Mouse (Mus musculus) ES-CJ7 (cell line): ENCODE measurements around the gene Slc10a6.

Experiments
- DNase-seq: peaks from one replicate; pipeline ENCODE4 v3.0.0; 2011; ENCODE audit warnings: low read depth, low spot score

The Slc10a6 gene

GRCm38 (mm10) chr5:103629111-103629764, at the start of gene Slc10a6:
Gene Slc10a6 (minus strand): TSS chr5:103629403.
- DNase-seq = no peak

GRCm38 (mm10) chr5:103678974-103679373, 49.8 kb upstream of the Slc10a6 start:
- DNase-seq = peak; percentile 56

DNA sequence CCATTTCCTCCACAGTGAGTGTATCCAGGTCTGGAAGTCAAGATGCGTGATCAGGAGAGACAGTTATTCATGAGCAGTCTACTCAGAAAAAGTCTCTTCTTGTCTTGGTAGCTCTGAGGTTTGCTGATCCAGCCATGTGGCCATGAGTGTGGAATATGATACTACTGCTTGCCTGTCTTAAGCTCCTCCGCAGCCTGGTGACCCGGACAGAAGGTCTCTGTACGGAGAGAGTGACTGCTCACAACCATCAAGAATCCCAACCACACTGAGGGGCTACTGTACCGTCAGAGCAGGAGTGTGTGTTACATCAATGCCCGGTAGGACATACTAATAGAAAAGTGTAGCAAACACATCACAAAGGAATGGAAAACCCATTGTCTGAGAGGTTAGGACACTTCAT, 48.7 kb upstream of the Slc10a6 start:
- no peak for DNase-seq

DNA sequence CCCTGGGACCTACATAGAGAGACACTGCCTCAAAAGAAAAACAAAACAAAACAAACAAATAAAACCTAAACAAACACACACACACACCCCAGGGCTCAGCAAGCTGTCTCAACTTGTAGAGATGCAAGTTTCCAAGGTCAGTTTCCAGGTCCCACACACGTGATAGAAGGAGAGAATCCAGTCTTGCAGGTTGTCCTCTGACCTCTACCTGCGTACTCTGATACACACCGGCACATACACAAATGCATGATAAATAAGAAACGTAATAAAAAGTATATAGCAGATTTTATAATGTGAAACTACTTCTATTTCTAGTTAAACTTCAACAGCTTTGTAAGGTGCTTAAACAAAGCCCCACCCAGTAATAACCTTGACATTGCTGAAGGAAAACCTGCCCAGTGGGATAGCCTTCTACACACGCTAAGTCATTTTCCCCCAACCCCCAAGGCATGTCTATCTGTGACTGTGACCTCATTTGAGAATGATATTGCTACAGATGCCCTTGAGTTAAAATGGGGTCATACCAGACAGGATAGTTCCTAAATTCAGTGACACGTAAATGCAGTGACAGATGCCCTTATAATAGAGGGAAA, 47.2 kb upstream of the Slc10a6 start:
- no peak for DNase-seq

GRCm38 (mm10) chr5:103674482-103674881, 45.3 kb upstream of the Slc10a6 start:
- peak; percentile 59 for DNase-seq

DNA sequence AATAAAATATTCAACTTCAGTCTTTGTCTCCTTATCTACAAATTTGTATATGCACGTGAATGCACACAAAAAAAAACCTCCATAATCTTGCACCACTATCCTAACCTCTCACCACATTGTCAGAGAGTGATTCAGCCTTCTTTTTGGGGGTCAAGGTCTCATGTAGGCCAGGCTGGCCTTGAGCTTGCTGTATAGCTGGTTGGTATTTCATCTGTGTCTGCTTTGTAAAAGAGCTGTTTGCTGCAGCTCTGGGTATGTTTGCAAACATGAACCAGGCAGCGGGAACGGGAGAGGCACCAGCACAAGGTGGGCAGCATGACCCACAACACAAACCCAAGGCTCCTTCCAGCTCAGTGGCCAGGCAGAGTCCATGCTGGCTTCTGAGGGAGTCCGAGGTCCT, 44.4 kb upstream of the Slc10a6 start:
- DNase-seq = no peak

- no peak for DNase-seq
Observed at GRCm38 (mm10) chr5:103671858-103672257, 42.7 kb upstream of the Slc10a6 start.

- no peak for DNase-seq
Observed at GRCm38 (mm10) chr5:103665876-103666275, 36.7 kb upstream of the Slc10a6 start.

DNA sequence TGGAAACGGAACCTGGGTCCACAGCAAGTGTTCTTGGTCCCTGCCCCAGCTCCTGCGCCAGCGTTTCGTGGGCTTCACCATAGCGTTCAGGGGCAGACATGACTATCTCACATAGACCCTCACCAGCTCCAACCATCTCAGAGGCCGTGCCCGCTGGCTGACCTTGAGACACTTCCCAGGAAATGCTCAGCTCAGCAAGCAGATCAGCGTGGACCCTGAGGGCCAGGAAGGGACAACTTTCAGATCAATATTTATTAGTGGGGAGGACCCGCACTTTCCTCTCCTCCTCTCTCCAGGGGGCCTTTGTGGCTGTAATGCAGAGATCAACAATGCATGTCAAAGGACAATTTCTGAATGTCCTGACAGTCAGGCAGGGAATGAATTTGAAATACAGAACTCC, 35.7 kb upstream of the Slc10a6 start:
- DNase-seq = peak; percentile 55

DNA sequence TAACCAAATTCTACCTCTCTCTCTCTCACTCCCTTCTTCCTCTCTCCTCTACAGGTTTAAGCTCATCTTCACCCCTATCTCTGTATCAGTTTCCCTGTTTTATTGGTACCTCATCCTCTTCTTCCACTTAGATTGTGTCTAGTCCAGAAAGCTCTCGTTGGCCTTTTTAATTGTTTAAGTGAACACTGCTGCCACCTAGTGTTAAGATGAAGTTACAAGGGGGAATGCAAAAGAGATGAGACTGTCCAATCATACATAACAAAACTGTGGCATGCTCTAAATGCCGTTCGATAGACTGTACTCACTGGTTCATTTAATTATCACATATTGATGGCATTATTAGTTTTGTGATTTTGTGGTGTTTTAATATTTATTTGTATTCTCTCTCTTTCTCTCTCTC, 30.4 kb upstream of the Slc10a6 start:
- peak; percentile 78 for DNase-seq

- DNase-seq = peak; percentile 54
Observed at GRCm38 (mm10) chr5:103658921-103659320, 29.7 kb upstream of the Slc10a6 start.

- peak; percentile 92 for DNase-seq
Observed at GRCm38 (mm10) chr5:103655346-103656118, 26.3 kb upstream of the Slc10a6 start, which contains the start of gene 1700016H13Rik. Gene 1700016H13Rik (minus strand): TSS chr5:103656010.

DNA sequence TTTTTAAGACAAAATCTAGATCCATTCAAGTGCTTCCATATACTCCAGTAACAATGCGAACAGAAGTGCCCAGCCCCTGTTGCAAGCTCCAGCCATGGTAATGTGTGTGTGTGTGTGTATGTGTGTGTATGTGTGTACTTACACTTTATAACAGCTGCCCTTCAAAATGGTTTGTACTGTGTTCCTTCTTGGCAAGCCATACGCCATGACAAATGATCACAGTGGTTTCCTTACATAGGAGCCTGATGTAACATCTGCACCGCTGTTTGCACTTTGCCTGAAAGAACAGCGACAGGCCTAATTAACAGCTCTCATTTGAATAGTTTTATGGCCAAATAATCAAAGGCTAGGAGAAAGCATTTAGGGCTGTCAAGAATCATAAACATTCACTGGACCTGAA, 25.6 kb upstream of the Slc10a6 start:
- DNase-seq = no peak

DNA sequence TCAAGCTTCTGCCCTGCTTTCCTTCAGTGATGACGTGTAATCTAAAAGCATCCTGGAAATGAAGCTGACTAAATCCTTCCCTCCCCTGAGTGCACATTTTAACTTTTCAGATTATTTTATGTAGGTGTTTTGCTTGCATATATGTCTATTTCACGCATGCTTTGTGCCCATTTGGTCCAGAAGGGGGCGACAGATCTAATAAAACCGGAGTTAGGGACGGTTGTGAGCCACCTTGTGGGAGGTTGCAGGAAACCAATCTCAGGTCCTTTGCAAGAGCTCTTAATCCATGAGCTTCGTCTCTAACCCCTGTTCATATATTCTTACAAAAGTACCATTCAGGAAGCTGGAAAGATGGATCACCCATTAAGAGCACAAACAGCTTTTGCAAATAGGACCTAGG, 25.0 kb upstream of the Slc10a6 start:
- peak; percentile 93 for DNase-seq

DNA sequence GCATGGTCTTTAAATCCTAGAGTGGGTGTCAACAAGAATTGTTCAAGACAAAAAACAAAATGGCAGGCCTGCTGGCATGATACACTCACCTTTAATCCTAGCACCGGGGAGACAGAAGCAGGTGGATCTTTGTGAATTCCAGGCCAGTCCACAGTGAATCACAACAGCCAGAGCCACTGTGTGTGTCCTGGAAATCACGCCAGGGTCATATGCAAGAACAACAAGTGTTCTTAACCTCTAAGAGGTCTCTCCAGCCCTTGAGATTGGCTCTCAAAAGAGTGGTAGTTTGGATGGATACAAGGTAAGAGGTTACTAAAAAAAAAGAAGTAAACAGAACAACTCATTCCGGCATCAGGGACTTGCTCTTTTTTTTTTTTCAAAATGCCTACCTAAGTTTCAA, 18.1 kb upstream of the Slc10a6 start:
- DNase-seq = no peak

GRCm38 (mm10) chr5:103644167-103644566, 15.0 kb upstream of the Slc10a6 start:
- peak; percentile 16 for DNase-seq

DNA sequence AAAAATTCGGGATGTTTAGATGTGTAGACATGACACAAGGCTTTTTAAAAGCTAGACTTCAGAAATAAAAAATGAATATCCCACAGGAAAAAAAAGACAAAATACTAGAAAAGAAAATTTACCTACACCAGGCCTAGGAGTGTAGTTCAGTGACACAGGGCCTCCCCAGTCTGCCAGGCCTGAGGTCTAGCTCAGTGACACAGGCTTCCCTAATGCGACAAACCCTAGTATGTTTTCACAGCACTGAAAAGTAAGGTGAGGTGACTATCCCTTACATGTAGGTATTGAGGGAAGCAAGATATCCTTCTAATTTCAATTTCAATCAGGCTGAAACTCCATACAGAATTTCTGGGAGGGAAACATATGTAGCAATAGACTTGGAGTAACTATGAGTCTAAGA, 8.0 kb upstream of the Slc10a6 start:
- no peak for DNase-seq

GRCm38 (mm10) chr5:103629854-103630580, 814 bp upstream of the Slc10a6 start:
- no peak for DNase-seq

GRCm38 (mm10) chr5:103628499-103628898, 704 bp downstream of the Slc10a6 start:
- DNase-seq = no peak

GRCm38 (mm10) chr5:103624831-103625230, 4.4 kb downstream of the Slc10a6 start:
- no peak for DNase-seq

DNA sequence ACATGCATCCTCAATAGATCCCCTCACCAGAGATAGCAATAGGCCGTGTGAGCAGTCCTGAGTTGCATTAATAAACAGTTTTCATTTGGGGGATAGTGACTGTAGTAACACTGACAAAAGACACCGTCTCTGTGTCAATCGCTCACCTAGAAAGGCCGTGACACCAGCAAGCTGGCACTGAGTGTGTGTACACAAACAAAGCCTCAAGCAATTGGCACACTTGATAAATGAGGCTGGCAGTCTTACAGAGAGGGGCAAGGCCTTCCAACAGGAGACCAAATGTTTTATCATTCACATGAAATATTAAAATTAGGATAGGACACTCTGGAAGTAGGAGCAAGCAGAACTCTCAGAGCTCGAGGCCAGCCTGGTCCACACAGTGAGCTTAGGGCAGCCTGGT, 6.9 kb downstream of the Slc10a6 start:
- no peak for DNase-seq
